Mouse (Mus musculus) embryonic facial prominence, embryonic 14.5 days (tissue): ENCODE results near the gene Upf1. TPM values are rescaled to one million over a fixed set of nuclear protein-coding genes. Genes with fewer than 3 reads are reported as not detected.

ENCODE experiments used
- ATAC-seq: fragments of 200-750 bp; cut with Nextera tagmentation; 2 replicates; pipeline ENCODE4 v1.8.0; 2017; ENCODE audit warnings: low read depth, moderate number of reproducible peaks, moderate TSS enrichment
- DNase-seq: peaks from one replicate; pipeline ENCODE4 v3.0.0-alpha.2; 2015; ENCODE audit warnings: low spot score
- H3K27ac ChIP-seq: fragments of 300-500 bp; sonication (generic); replicated peaks from 2 replicates; pipeline ENCODE4 v1.5.1; 2014; ENCODE audit warnings: low read depth, mild to moderate bottlenecking, low read length, moderate library complexity
- H3K27me3 ChIP-seq: fragments of 300-500 bp; sonication (generic); replicated peaks from 2 replicates; pipeline ENCODE4 v1.6.1; 2014; ENCODE audit warnings: low read length; ENCODE audit not compliant: control insufficient read depth, insufficient read depth
- H3K36me3 ChIP-seq: fragments of 300-500 bp; sonication (generic); 2 replicates; pipeline ENCODE4 v1.6.1; 2014; ENCODE audit warnings: low read length, mixed read lengths; ENCODE audit not compliant: control insufficient read depth, insufficient read depth
- H3K4me1 ChIP-seq: fragments of 300-500 bp; sonication (generic); 2 replicates; pipeline ENCODE4 v1.6.1; 2014; ENCODE audit warnings: antibody characterized with exemption, low read length; ENCODE audit not compliant: control insufficient read depth, insufficient read depth
- H3K4me2 ChIP-seq: fragments of 300-500 bp; sonication (generic); 2 replicates; pipeline ENCODE4 v1.6.1; 2014; ENCODE audit warnings: low read depth, mild to moderate bottlenecking, low read length, moderate library complexity, mixed read lengths
- H3K4me3 ChIP-seq: fragments of 300-500 bp; sonication (generic); 2 replicates; pipeline ENCODE4 v1.5.1; 2014; ENCODE audit warnings: low read depth, mild to moderate bottlenecking, low read length
- H3K9ac ChIP-seq: fragments of 300-500 bp; sonication (generic); 2 replicates; pipeline ENCODE4 v1.6.1; 2014; ENCODE audit warnings: low read depth, mild to moderate bottlenecking, low read length, moderate library complexity, mixed read lengths
- H3K9me3 ChIP-seq: fragments of 300-500 bp; sonication (generic); 2 replicates; pipeline ENCODE4 v1.6.1; 2016; ENCODE audit warnings: low read length; ENCODE audit not compliant: control insufficient read depth
- WGBS: fragments of 180-500 bp; shearing (Covaris S2); extraction: QIAGEN DNeasy Blood & Tissue Kit; methylation state at CpG from one replicate; pipeline ENCODE4 v1.1.7; 2014; 5-methylcytosine and 5-hydroxymethylcytosine counted together
- polyA plus RNA-seq: library from polyadenylated mRNA; unstranded; fragments of >200 nt; fragmentation: Nextera tagmentation; extraction: Ambion mirVana; gene quantifications from 2 replicates; pipeline ENCODE4 v1.2.1, GENCODE M21; 2014

The Upf1 gene
- polyA plus RNA-seq, 1 experiment from 2014 or later = 18.9 TPM

DNA sequence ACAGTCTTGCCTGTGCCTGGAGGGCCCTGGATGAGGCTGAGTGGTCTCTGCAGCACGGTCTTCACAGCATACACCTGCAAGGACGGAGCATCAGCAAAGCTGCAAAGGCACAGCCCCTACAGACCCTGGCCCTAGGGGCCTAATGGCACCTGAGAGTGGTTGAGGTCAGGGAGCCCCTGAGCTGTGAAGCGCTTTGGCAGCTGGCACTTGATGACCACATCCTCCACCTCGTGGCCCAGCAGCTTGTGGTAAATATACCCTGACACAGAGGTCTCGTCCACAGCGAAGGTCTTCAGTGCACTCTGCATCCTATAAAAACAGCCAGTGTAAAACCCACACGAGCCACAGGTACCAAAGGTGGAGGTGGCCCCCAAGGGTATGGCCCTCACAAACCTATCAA lies 14.1 kb downstream of the Upf1 start:
- DNase-seq (no peak), ATAC-seq (no peak)
- 89% methylated on average over 7 of the region's 7 CpGs for WGBS
- Histone ChIP-seq H3K4me1 (no peaks in the 10 kb centered on the region), H3K36me3 (peaks cover 92% of the 10 kb centered on the region), H3K27me3 (no peaks in the 10 kb centered on the region), H3K4me3 (no peak overlapping the region), H3K27ac (no peak overlapping the region), H3K9ac (no peak overlapping the region), H3K9me3 (no peaks in the 10 kb centered on the region), H3K4me2 (no peak overlapping the region)

GRCm38 (mm10) chr8:70332878-70333202 lies 20.2 kb downstream of the Upf1 start:
- peaks cover 7% of the 10 kb centered on the region for H3K4me1 ChIP-seq
- DNase-seq (no peak), ATAC-seq (no peak)
- 93% methylated on average over 6 of the region's 6 CpGs for WGBS
- no peaks in the 10 kb centered on the region for H3K9me3 ChIP-seq
- H3K27ac ChIP-seq = no peak overlapping the region
- peaks cover 80% of the 10 kb centered on the region for H3K36me3 ChIP-seq
- H3K4me2 ChIP-seq = no peak overlapping the region
- no peaks in the 10 kb centered on the region; the same call in 1 of the 2 replicates for H3K27me3 ChIP-seq
- no peak overlapping the region for H3K9ac ChIP-seq
- no peak overlapping the region for H3K4me3 ChIP-seq

- H3K9ac ChIP-seq = peak overlapping the region; percentile 35; the same call in 1 of the 2 replicates
- peaks cover 80% of the 10 kb centered on the region for H3K36me3 ChIP-seq
- H3K4me2 ChIP-seq = peak overlapping the region; percentile 34
Measured at GRCm38 (mm10) chr8:70332070-70332877, 20.8 kb downstream of the Upf1 start.

GRCm38 (mm10) chr8:70331526-70331925 lies 21.6 kb downstream of the Upf1 start:
- Histone ChIP-seq H3K27ac (no peak overlapping the region), H3K4me3 (no peak overlapping the region), H3K9me3 (no peaks in the 10 kb centered on the region), H3K4me1 (peaks cover 7% of the 10 kb centered on the region), H3K9ac (peak overlapping the region; percentile 35; the same call in 1 of the 2 replicates), H3K36me3 (peaks cover 76% of the 10 kb centered on the region), H3K27me3 (no peaks in the 10 kb centered on the region; the same call in 1 of the 2 replicates), H3K4me2 (no peak overlapping the region)
- no peak for DNase-seq
- WGBS = 60% methylated on average over 19 of the region's 19 CpGs
- ATAC-seq = no peak

More at GRCm38 (mm10) chr8:70332070-70332877, 20.8 kb downstream of the Upf1 start:
- WGBS = 33% methylated on average over 29 of the region's 41 CpGs
- no peaks in the 10 kb centered on the region; the same call in 1 of the 2 replicates for H3K27me3 ChIP-seq
- no peak overlapping the region for H3K4me3 ChIP-seq
- ATAC-seq (peak; percentile 87), DNase-seq (peak; percentile 81)
- no peaks in the 10 kb centered on the region for H3K9me3 ChIP-seq
- 0 out of 2 replicates have a peak overlapping the region, but pooled peaks have one; percentile 52 for H3K27ac ChIP-seq
- peaks cover 7% of the 10 kb centered on the region for H3K4me1 ChIP-seq

GRCm38 (mm10) chr8:70330741-70331364 lies 22.2 kb downstream of the Upf1 start:
- H3K4me2 ChIP-seq = peak overlapping the region; percentile 43
- DNase-seq (peak; percentile 72), ATAC-seq (peak; percentile 79)
- WGBS = 39% methylated on average over 34 of the region's 53 CpGs
- peak overlapping the region; percentile 17; the same call in 1 of the 2 replicates for H3K9ac ChIP-seq
- H3K4me3 ChIP-seq = no peak overlapping the region; the same call in 1 of the 2 replicates
- H3K4me1 ChIP-seq = peaks cover 7% of the 10 kb centered on the region
- H3K27me3 ChIP-seq = no peaks in the 10 kb centered on the region; the same call in 1 of the 2 replicates
- H3K36me3 ChIP-seq = peaks cover 69% of the 10 kb centered on the region
- H3K27ac ChIP-seq = no peak overlapping the region
- no peaks in the 10 kb centered on the region for H3K9me3 ChIP-seq

DNA sequence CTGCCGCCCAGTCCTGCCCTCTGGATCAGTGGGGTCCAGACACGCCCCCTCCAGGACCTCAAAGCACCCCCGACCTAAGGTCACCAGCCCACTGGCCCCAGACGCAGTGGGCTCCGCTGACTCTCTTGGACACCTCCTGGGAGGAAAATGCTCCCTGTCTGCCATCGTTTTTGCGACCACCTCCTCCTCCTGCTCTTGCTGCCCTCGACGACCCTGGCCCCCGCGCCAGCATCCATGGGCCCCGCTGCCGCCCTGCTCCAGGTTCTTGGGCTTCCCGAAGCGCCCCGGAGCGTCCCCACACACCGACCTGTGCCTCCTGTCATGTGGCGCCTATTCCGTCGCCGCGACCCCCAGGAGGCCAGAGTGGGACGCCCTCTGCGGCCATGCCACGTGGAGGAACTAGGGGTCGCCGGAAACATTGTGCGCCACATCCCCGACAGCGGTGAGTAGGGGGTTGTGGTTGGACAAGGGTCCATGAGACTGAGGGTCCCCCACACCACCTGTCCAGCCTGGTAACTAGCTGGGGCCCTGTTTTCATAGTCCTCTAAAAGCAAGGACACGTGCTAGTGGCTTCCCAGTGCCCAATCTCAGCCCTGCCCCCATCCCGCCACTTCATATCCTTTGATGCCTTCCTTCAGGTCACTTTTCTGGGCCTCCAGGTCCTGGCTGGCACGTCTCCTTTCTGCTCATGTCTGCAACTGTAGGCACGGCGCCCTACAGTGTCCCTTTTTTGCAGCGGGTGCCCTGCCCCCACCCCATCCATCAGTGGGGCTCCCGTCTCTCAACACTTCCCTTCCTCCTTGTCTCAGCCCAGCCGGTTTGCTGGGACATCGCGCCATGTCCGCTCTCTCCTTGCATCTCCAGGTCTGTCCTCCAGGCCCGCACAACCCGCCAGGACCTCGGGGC lies 23.0 kb downstream of the Upf1 start:
- Histone ChIP-seq H3K4me1 (peaks cover 7% of the 10 kb centered on the region), H3K27me3 (no peaks in the 10 kb centered on the region; the same call in 1 of the 2 replicates), H3K9me3 (no peaks in the 10 kb centered on the region), H3K9ac (peak overlapping the region; percentile 17; the same call in 1 of the 2 replicates), H3K4me2 (peak overlapping the region; percentile 43), H3K36me3 (peaks cover 62% of the 10 kb centered on the region), H3K27ac (no peak overlapping the region), H3K4me3 (peak overlapping the region; percentile 13; the same call in 1 of the 2 replicates)
- WGBS = 12% methylated on average over 42 of the region's 45 CpGs
- ATAC-seq (peak; percentile 6), DNase-seq (no peak)

- WGBS = 35% methylated on average over 13 of the region's 14 CpGs
Measured at GRCm38 (mm10) chr8:70329124-70329834, 23.8 kb downstream of the Upf1 start, which contains the start of gene Gdf1. TSS of gene Gdf1 (plus strand) at chr8:70329817.

More at GRCm38 (mm10) chr8:70329124-70329834, 23.8 kb downstream of the Upf1 start, which contains the start of gene Gdf1:
- Histone ChIP-seq H3K27me3 (no peaks in the 10 kb centered on the region; the same call in 1 of the 2 replicates), H3K27ac (no peak within 1 kb of the TSS), H3K4me2 (peak within 1 kb of the TSS; percentile 43), H3K9me3 (no peaks in the 10 kb centered on the region), H3K36me3 (peaks cover 62% of the 10 kb centered on the region), H3K4me1 (peaks cover 7% of the 10 kb centered on the region), H3K4me3 (peak within 1 kb of the TSS; percentile 13; the same call in 1 of the 2 replicates), H3K9ac (peak within 1 kb of the TSS; percentile 17; the same call in 1 of the 2 replicates)
- ATAC-seq = no peak
- no peak for DNase-seq
